Mouse (Mus musculus): ENCODE results near the gene Tnnc1. TPM values are rescaled to one million over a fixed set of nuclear protein-coding genes. Genes with fewer than 3 reads are reported as not detected.

Gene Tnnc1
- polyA plus RNA-seq, 1 experiment from 2014 or later = 77.2 TPM

DNA sequence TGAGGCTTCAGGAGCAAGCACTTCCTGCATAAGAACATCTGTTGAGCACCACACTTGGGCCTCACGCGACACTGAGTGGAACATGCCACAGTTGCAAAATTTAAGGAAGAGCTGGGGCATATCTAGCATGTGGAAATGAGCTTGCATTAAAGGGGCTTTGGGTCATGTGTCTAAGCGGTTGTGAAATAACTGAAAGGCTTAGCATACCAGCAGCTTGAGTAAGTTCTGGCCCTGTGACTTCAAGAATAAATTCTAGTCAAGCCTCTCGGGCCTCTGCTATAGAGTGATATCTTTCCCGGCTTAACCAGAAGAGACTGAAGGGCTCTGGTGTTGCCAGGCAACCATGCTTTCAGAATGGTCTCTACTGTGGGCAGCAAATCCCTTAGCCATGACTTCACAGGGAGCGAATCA, 19.3 kb upstream of the Tnnc1 start:
- Histone ChIP-seq H3K27ac (ENCODE audit: low read length) (peak overlapping the region; percentile 77), H3K4me3 (ENCODE audit: low read depth, low read length) (no peak overlapping the region), H3K36me3 (ENCODE audit: insufficient read depth, low read length) (peaks cover 61% of the 10 kb centered on the region), H3K4me2 (replicated peaks; ENCODE audit: low read depth, low read length) (no peak overlapping the region), H3K4me1 (ENCODE audit: insufficient read depth, low read depth, low read length) (peaks cover 8% of the 10 kb centered on the region; the same call in 1 of the 2 replicates), H3K9me3 (ENCODE audit: low read length) (no peaks in the 10 kb centered on the region), H3K9ac (replicated peaks; ENCODE audit: low read depth) (no peak overlapping the region), H3K27me3 (replicated peaks; ENCODE audit: insufficient read depth, low read length) (no peaks in the 10 kb centered on the region)
- WGBS = 34% methylated on average over 6 of the region's 6 CpGs
- TF ChIP-seq CTCF (IDR thresholded peaks at IDR 0.05) = no peak
- peak; percentile 87 for TF ChIP-seq EP300 (IDR thresholded peaks at IDR 0.05)
- peak; percentile 90 for ATAC-seq
- peak; percentile 96 for DNase-seq (ENCODE audit: low spot score)

DNA sequence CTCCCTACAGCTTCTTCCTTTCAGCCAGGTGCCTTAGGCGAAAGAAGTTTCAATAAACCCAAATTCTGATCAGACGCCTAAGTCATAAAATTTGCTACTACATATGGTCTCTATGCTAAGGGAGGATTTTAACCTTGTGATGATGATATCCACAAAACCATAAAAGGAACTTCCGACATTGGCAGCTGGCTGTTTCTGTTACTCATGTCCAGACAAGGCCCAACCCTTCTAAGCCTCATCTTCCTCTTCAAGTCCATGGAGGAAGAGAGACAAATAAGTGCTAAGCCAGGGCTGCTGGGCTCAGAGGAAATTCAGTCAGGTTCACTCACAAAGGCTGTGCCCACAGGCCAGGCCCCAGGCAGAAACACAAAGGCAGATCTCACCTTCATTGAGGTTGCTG, 18.8 kb upstream of the Tnnc1 start:
- H3K27me3 ChIP-seq (replicated peaks; ENCODE audit: insufficient read depth, low read length) = no peaks in the 10 kb centered on the region
- DNase-seq (ENCODE audit: low spot score) (no peak), ATAC-seq (no peak)
- 0 out of 2 replicates have a peak overlapping the region, but pooled peaks have one; percentile 5 for H3K9ac ChIP-seq (replicated peaks; ENCODE audit: low read depth)
- no peak overlapping the region for H3K4me2 ChIP-seq (replicated peaks; ENCODE audit: low read depth, low read length)
- H3K4me3 ChIP-seq (ENCODE audit: low read depth, low read length) = no peak overlapping the region
- 86% methylated on average over 3 of the region's 3 CpGs for WGBS
- no peaks in the 10 kb centered on the region for H3K9me3 ChIP-seq (ENCODE audit: low read length)
- TF ChIP-seq EP300 (IDR thresholded peaks at IDR 0.05) = no peak
- TF ChIP-seq CTCF (IDR thresholded peaks at IDR 0.05) = no peak
- peaks cover 8% of the 10 kb centered on the region; the same call in 1 of the 2 replicates for H3K4me1 ChIP-seq (ENCODE audit: insufficient read depth, low read depth, low read length)
- peaks cover 56% of the 10 kb centered on the region for H3K36me3 ChIP-seq (ENCODE audit: insufficient read depth, low read length)
- H3K27ac ChIP-seq (ENCODE audit: low read length) = peak overlapping the region; percentile 77

DNA sequence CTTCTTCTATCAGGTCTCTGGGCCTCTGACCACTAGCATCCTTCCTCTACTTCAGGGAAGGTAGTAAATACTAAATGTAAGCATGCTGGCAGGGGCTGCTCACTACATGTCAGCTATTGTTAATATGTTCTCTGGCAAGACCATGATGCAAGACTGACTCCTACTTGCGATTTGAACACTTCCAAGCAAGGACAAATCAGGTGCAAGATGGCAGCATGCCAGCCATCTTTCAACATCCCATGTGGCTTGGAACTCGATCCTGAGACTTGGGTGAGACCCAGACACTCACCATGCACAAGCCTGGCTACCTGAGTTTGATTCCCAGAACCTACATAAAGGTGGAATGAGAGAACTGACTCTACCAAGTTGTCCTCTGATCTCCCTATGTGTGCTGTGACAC, 16.2 kb upstream of the Tnnc1 start:
- H3K27ac ChIP-seq (ENCODE audit: low read length) = no peak overlapping the region
- no peak for ATAC-seq
- H3K36me3 ChIP-seq (ENCODE audit: insufficient read depth, low read length) = peaks cover 38% of the 10 kb centered on the region
- TF ChIP-seq CTCF (IDR thresholded peaks at IDR 0.05) (no peak), EP300 (IDR thresholded peaks at IDR 0.05) (no peak)
- 33% methylated on average over 2 of the region's 2 CpGs for WGBS
- DNase-seq (ENCODE audit: low spot score) = peak; percentile 39
- H3K9me3 ChIP-seq (ENCODE audit: low read length) = no peaks in the 10 kb centered on the region
- H3K4me3 ChIP-seq (ENCODE audit: low read depth, low read length) = no peak overlapping the region
- no peak overlapping the region for H3K4me2 ChIP-seq (replicated peaks; ENCODE audit: low read depth, low read length)
- no peaks in the 10 kb centered on the region for H3K27me3 ChIP-seq (replicated peaks; ENCODE audit: insufficient read depth, low read length)
- peaks cover 23% of the 10 kb centered on the region; the same call in 1 of the 2 replicates for H3K4me1 ChIP-seq (ENCODE audit: insufficient read depth, low read depth, low read length)
- H3K9ac ChIP-seq (replicated peaks; ENCODE audit: low read depth) = no peak overlapping the region

DNA sequence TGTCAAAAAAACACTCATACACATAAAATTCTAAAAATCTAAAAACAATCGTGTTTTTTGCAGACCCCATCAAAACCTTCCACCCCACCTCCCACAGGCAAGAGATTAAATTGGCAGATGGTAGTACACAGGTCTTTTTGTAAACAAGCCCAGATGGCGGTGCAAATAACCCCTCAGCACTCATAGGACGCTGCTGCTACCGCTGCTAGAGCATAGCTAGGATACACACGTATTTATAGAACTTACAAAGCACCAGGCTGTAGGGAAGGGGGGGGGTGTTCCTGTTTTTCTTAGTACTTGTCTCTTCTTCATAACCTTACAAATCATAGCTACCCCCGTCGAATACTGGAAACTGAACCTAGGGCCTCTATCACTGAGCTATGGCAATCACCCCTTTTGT, 14.3 kb upstream of the Tnnc1 start:
- Histone ChIP-seq H3K27ac (ENCODE audit: low read length) (peak overlapping the region; percentile 44), H3K4me2 (replicated peaks; ENCODE audit: low read depth, low read length) (no peak overlapping the region), H3K9me3 (ENCODE audit: low read length) (no peaks in the 10 kb centered on the region), H3K4me3 (ENCODE audit: low read depth, low read length) (no peak overlapping the region), H3K4me1 (ENCODE audit: insufficient read depth, low read depth, low read length) (peaks cover 24% of the 10 kb centered on the region; the same call in 1 of the 2 replicates), H3K9ac (replicated peaks; ENCODE audit: low read depth) (no peak overlapping the region), H3K36me3 (ENCODE audit: insufficient read depth, low read length) (peaks cover 26% of the 10 kb centered on the region), H3K27me3 (replicated peaks; ENCODE audit: insufficient read depth, low read length) (no peaks in the 10 kb centered on the region)
- TF ChIP-seq EP300 (IDR thresholded peaks at IDR 0.05) (no peak), CTCF (IDR thresholded peaks at IDR 0.05) (no peak)
- WGBS = 55% methylated on average over 7 of the region's 7 CpGs
- ATAC-seq (no peak), DNase-seq (ENCODE audit: low spot score) (no peak)

DNA sequence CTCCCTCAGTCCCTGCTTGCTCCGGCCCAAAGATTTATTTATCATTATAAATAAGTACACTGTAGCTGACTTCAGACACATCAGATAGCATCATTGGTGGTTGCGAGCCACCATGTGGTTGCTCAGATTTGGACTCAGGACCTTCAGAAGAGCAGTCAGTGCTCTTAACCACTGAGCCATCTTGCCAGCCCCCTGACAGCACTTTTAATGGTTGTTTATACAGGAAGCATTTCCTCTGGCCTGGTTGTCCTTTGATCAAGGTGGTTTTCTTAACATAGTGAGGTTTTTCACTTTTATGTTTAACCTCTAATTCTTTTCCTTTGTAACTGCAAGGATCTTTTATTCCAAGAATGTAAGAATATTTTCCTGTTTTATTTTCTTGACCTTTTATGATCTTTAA, 13.7 kb upstream of the Tnnc1 start:
- no peak for TF ChIP-seq EP300 (IDR thresholded peaks at IDR 0.05)
- no peak for TF ChIP-seq CTCF (IDR thresholded peaks at IDR 0.05)
- Histone ChIP-seq H3K27ac (ENCODE audit: low read length) (peak overlapping the region; percentile 84), H3K4me1 (ENCODE audit: insufficient read depth, low read depth, low read length) (peaks cover 18% of the 10 kb centered on the region; the same call in 1 of the 2 replicates), H3K4me2 (replicated peaks; ENCODE audit: low read depth, low read length) (peak overlapping the region; percentile 27; the same call in 1 of the 2 replicates), H3K9ac (replicated peaks; ENCODE audit: low read depth) (no peak overlapping the region), H3K36me3 (ENCODE audit: insufficient read depth, low read length) (peaks cover 20% of the 10 kb centered on the region), H3K27me3 (replicated peaks; ENCODE audit: insufficient read depth, low read length) (no peaks in the 10 kb centered on the region), H3K4me3 (ENCODE audit: low read depth, low read length) (no peak overlapping the region), H3K9me3 (ENCODE audit: low read length) (no peaks in the 10 kb centered on the region)
- ATAC-seq (peak; percentile 25; the same call in 1 of the 2 replicates), DNase-seq (ENCODE audit: low spot score) (no peak)
- WGBS = 52% methylated on average over 2 of the region's 2 CpGs

DNA sequence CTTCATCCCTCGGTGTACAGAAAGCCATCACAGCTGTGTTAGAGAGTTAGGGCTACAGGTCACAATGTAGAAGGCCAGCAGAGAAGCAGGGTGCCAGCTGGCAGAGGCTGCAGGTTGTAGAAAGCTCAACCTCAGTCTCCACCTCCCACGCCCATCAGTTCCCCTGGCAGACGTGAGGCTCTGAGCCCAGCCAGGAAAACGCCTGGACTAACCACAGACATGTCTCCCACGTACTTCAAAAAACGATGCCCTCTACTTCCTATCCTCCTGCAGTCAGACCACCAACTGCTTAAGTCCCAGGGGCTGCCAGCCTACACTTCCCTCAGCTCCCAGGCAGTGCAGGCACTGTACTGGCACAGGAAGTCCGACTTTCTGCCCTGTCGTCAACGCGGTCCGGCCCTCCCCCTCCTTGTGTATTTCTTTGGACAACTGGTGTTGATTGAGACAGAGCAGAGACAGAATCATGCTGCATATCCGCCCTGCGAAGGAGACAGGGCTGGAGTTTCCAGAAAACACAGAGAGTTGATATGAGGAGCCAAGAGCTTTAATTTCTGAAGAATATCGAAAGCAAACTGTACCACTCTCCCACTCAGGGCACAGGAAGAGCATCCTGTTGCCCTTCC, 13.1 kb upstream of the Tnnc1 start:
- Histone ChIP-seq H3K27ac (ENCODE audit: low read length) (peak overlapping the region; percentile 84), H3K36me3 (ENCODE audit: insufficient read depth, low read length) (peaks cover 17% of the 10 kb centered on the region), H3K9me3 (ENCODE audit: low read length) (no peaks in the 10 kb centered on the region), H3K4me1 (ENCODE audit: insufficient read depth, low read depth, low read length) (peaks cover 16% of the 10 kb centered on the region; the same call in 1 of the 2 replicates), H3K4me2 (replicated peaks; ENCODE audit: low read depth, low read length) (peak overlapping the region; percentile 27), H3K4me3 (ENCODE audit: low read depth, low read length) (no peak overlapping the region), H3K9ac (replicated peaks; ENCODE audit: low read depth) (no peak overlapping the region), H3K27me3 (replicated peaks; ENCODE audit: insufficient read depth, low read length) (no peaks in the 10 kb centered on the region)
- DNase-seq (ENCODE audit: low spot score) (peak; percentile 92), ATAC-seq (peak; percentile 77)
- WGBS = 31% methylated on average over 14 of the region's 14 CpGs
- TF ChIP-seq CTCF (IDR thresholded peaks at IDR 0.05) = no peak
- TF ChIP-seq EP300 (IDR thresholded peaks at IDR 0.05) = peak; percentile 77

All from lung, postnatal 0 days (tissue).